Mouse (Mus musculus) E14TG2a.4 (cell line): ENCODE measurements around the gene Fam169a.

Experiments used
- H3K27me3 ChIP-seq: 2 replicates; pipeline ENCODE4 v1.6.1; 2014; ENCODE audit warnings: low read length, control low read depth; ENCODE audit not compliant: insufficient read depth
- H3K36me3 ChIP-seq: 2 replicates; pipeline ENCODE4 v1.6.1; 2014; ENCODE audit warnings: low read length, control low read depth; ENCODE audit not compliant: insufficient read depth
- H3K4me1 ChIP-seq: replicated peaks from 2 replicates; pipeline ENCODE4 v1.6.1; 2014; ENCODE audit warnings: low read depth, low read length, control low read depth
- H3K4me3 ChIP-seq: replicated peaks from 2 replicates; pipeline ENCODE4 v1.5.1; 2014; ENCODE audit warnings: mild to moderate bottlenecking, low read length
- H3K9me3 ChIP-seq: 2 replicates; pipeline ENCODE4 v1.6.1; 2014; ENCODE audit warnings: low read length, control low read depth
- CTCF ChIP-seq: conservative IDR thresholded peaks from 2 replicates; pipeline ENCODE4 v1.5.1; 2014; ENCODE audit warnings: low read length
- NANOG ChIP-seq: IDR thresholded peaks from 2 replicates; pipeline ENCODE4 v1.6.1; 2014; ENCODE audit warnings: borderline replicate concordance, low read length, mixed read lengths
- POU5F1 ChIP-seq: IDR thresholded peaks from 2 replicates; pipeline ENCODE4 v1.6.1; 2014; ENCODE audit warnings: low read length, borderline replicate concordance

Fam169a gene

GRCm38 (mm10) chr13:97068151-97068550 lies 1.1 kb downstream of the Fam169a start:
- Histone ChIP-seq H3K27me3 (no peaks in the 10 kb centered on the region), H3K9me3 (no peaks in the 10 kb centered on the region), H3K36me3 (no peaks in the 10 kb centered on the region), H3K4me3 (peak overlapping the region; percentile 78), H3K4me1 (peaks cover 65% of the 10 kb centered on the region)
- TF ChIP-seq CTCF, result no peak
- no peak for TF ChIP-seq NANOG
- TF ChIP-seq POU5F1, result no peak

DNA sequence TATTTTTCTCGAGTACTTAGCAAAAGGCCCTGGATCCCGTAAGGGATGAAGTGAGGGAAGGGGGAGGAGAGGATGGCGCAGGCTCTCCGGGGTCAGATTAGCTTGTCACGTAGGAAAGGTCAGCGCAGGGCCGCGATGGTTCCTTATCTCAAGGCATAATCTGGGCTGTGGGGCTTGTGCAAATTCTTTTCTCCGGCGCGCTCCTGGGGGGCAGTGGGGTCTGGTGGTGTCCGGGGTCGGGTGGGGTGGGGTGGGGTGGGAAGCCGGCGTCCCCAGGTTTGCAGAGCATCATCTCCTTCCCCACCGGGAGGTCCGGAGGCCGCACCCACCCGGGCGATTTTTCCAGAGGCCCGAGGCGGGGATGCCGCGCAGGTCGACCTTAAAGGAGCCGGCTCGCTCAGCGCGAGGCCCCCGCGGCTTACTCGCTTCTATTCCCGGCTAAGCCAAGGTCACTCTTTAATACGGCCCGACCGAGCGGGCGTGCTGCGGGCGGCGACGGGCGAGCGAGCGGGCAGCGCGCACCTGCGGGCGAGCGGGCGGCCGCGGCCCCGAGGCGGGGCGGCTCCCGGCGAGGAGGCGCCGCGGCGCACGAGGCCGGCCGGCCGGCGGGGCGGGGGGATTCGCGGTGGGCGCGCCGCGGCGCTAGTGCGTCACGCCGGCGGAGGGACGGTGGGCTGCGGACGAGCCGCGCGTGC lies 4.0 kb downstream of the Fam169a start:
- TF ChIP-seq POU5F1, result no peak
- no peak for TF ChIP-seq NANOG
- TF ChIP-seq CTCF, result no peak
- H3K36me3 ChIP-seq, result peaks cover 3% of the 10 kb centered on the region; the same call in 1 of the 2 replicates
- peak overlapping the region; percentile 94 for H3K4me3 ChIP-seq
- H3K4me1 ChIP-seq, result peaks cover 67% of the 10 kb centered on the region
- no peaks in the 10 kb centered on the region for H3K9me3 ChIP-seq
- H3K27me3 ChIP-seq, result no peaks in the 10 kb centered on the region

GRCm38 (mm10) chr13:97071626-97072241 lies 4.6 kb downstream of the Fam169a start:
- Histone ChIP-seq H3K9me3 (no peaks in the 10 kb centered on the region), H3K27me3 (no peaks in the 10 kb centered on the region), H3K4me1 (peaks cover 67% of the 10 kb centered on the region), H3K4me3 (peak overlapping the region; percentile 94), H3K36me3 (peaks cover 6% of the 10 kb centered on the region)
- no peak for TF ChIP-seq CTCF
- no peak for TF ChIP-seq NANOG
- TF ChIP-seq POU5F1, result no peak

GRCm38 (mm10) chr13:97073497-97073896 lies 6.4 kb downstream of the Fam169a start:
- H3K27me3 ChIP-seq, result no peaks in the 10 kb centered on the region
- H3K4me3 ChIP-seq, result peak overlapping the region; percentile 94
- peaks cover 72% of the 10 kb centered on the region for H3K4me1 ChIP-seq
- peaks cover 15% of the 10 kb centered on the region for H3K36me3 ChIP-seq
- H3K9me3 ChIP-seq, result no peaks in the 10 kb centered on the region
- no peak for TF ChIP-seq CTCF
- TF ChIP-seq POU5F1, result no peak
- no peak for TF ChIP-seq NANOG

DNA sequence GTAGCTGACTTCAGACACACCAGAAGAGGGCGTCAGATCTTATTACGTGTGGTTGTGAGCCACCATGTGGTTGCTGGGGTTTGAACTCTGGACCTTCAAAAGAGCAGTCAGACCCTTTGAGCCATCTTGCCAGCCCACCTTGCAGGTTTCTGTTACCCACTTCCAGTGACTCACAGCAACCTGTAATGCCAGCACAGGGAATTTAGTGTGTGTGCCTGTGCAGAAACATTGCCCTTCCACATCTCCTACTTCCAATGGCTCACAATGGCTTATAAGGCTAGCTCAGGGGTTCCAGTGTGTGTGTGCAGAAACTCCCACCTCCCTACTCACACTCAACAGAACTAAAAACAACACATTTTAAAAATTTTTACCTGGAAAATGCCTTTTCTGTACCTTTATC lies 10.5 kb downstream of the Fam169a start:
- Histone ChIP-seq H3K4me3 (peak overlapping the region; percentile 32; the same call in 1 of the 2 replicates), H3K36me3 (peaks cover 53% of the 10 kb centered on the region), H3K4me1 (peaks cover 91% of the 10 kb centered on the region), H3K27me3 (no peaks in the 10 kb centered on the region), H3K9me3 (no peaks in the 10 kb centered on the region)
- no peak for TF ChIP-seq NANOG
- no peak for TF ChIP-seq CTCF
- TF ChIP-seq POU5F1, result no peak

DNA sequence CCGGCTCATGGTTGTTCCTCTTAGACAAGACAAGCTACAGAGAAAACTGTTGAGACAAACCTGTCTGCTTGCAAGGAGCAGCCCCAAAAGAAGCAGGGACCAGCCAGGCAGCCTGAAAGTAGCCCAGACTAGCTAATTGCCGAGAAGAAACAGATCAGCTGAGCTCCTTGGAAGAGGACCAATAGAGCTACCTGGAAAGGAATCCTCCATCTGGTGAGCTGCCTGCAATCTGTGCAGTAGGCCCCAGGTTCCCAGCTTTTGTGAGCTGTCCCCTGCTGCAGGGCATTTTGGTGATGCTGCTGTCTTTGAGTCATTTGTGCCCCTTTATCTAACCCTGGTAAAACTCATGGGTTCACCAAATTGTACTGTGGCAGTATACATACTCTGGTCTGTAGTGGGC lies 13.1 kb downstream of the Fam169a start:
- Histone ChIP-seq H3K4me3 (no peak overlapping the region), H3K4me1 (peaks cover 91% of the 10 kb centered on the region), H3K36me3 (peaks cover 67% of the 10 kb centered on the region), H3K27me3 (no peaks in the 10 kb centered on the region), H3K9me3 (no peaks in the 10 kb centered on the region)
- no peak for TF ChIP-seq CTCF
- TF ChIP-seq POU5F1, result no peak
- no peak for TF ChIP-seq NANOG

DNA sequence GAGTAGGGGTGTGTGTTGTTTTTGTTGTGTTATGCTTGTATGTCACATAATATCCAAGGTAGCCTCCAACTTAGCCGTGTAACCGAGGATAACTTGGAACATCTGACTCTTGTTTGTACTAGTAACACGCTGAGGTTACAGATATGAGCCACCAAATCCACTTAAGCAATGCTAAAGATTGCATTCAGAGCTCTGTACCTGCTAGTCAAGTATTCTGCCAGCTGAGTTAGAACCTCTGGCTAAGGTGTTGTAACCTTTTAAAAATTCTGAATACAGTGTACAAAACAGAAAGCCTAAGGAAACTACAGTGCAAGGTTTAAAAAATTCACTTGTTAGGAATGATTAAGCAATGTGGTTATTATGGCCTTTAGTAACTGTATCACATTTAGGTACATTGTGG lies 13.5 kb downstream of the Fam169a start:
- TF ChIP-seq NANOG, result no peak
- no peak for TF ChIP-seq POU5F1
- TF ChIP-seq CTCF, result no peak
- no peaks in the 10 kb centered on the region for H3K9me3 ChIP-seq
- H3K4me1 ChIP-seq, result peaks cover 91% of the 10 kb centered on the region
- H3K4me3 ChIP-seq, result no peak overlapping the region
- H3K36me3 ChIP-seq, result peaks cover 70% of the 10 kb centered on the region
- H3K27me3 ChIP-seq, result no peaks in the 10 kb centered on the region

- peak overlapping the region; percentile 21; the same call in 1 of the 2 replicates for H3K4me3 ChIP-seq
- H3K4me1 ChIP-seq, result peaks cover 86% of the 10 kb centered on the region
- H3K9me3 ChIP-seq, result no peaks in the 10 kb centered on the region
- TF ChIP-seq CTCF (no peak), POU5F1 (no peak)
- no peaks in the 10 kb centered on the region for H3K27me3 ChIP-seq
- peaks cover 72% of the 10 kb centered on the region for H3K36me3 ChIP-seq
These were observed 15.3 kb downstream of the Fam169a start for GRCm38 (mm10) chr13:97082432-97082831.
